Mouse (Mus musculus) stomach, postnatal 0 days (tissue): Measurements from ENCODE around the gene Rnf166.

Experiments used
- CTCF ChIP-seq: IDR thresholded peaks from 2 replicates; pipeline ENCODE4 v1.5.1; 2016; ENCODE audit warnings: antibody characterized with exemption, low read depth, mild to moderate bottlenecking, moderate library complexity
- EP300 ChIP-seq: optimal IDR thresholded peaks from 2 replicates; pipeline ENCODE3; 2016; ENCODE audit warnings: antibody characterized with exemption

- TF ChIP-seq CTCF, result no peak
- no peak for TF ChIP-seq EP300
These were observed 21.3 kb upstream of the Rnf166 start for GRCm38 (mm10) chr8:122497016-122497734.
